Mouse (Mus musculus) brain, embryonic 14.5 days (tissue): ENCODE results near the gene Nup43. TPM values are rescaled to one million over a fixed set of nuclear protein-coding genes. Genes with fewer than 3 reads are reported as not detected.
"Not testable (repeated sequence)": the region's sequence is repeated elsewhere in the genome, so short reads cannot be mapped to it uniquely, and the experiment has no call there.

Experiments used
- DNase-seq: peaks from one replicate; pipeline ENCODE4 v3.0.0-alpha.2; 2011; ENCODE audit warnings: low read depth
- CTCF ChIP-seq: fragments of 200-500 bp; IDR thresholded peaks from 2 replicates; pipeline ENCODE4 v1.5.1; 2012; ENCODE audit warnings: inconsistent platforms, mild to moderate bottlenecking, moderate library complexity, borderline replicate concordance; ENCODE audit not compliant: insufficient read depth, insufficient read length; ENCODE audit errors: extremely low read depth
- POLR2A ChIP-seq: fragments of 200-500 bp; IDR thresholded peaks from 2 replicates; pipeline ENCODE4 v1.6.1; 2012; ENCODE audit warnings: mild to moderate bottlenecking, inconsistent platforms, borderline replicate concordance; ENCODE audit not compliant: poor library complexity, insufficient read depth, insufficient read length, severe bottlenecking; ENCODE audit errors: extremely low read depth
- polyA plus RNA-seq: library from polyadenylated mRNA; depleted of rRNA; stranded (reverse); fragments of >200 nt; gene quantifications from 2 replicates; pipeline ENCODE4 v1.2.3, GENCODE M21; 2012; rRNA removed

Gene Nup43
- 25.2 and 35.0 TPM in 2 replicates for polyA plus RNA-seq

- peak; percentile 98 for DNase-seq
- TF ChIP-seq CTCF (no peak), POLR2A (no peak)
These were observed at the start of gene Nup43 for GRCm38 (mm10) chr10:7667342-7667802. Gene Nup43, plus strand, starts transcription at chr10:7667503.

GRCm38 (mm10) chr10:7617556-7617955 lies 49.7 kb upstream of the Nup43 start:
- not testable (repeated sequence) for DNase-seq

- no peak for TF ChIP-seq POLR2A
- TF ChIP-seq CTCF = no peak
- no peak for DNase-seq
These were observed 47.5 kb upstream of the Nup43 start for GRCm38 (mm10) chr10:7619821-7620241.

- DNase-seq = no peak
- TF ChIP-seq POLR2A = no peak
- TF ChIP-seq CTCF = no peak
These were observed 46.6 kb upstream of the Nup43 start for GRCm38 (mm10) chr10:7620723-7621122.

GRCm38 (mm10) chr10:7622378-7622777 lies 44.9 kb upstream of the Nup43 start:
- DNase-seq = no peak
- TF ChIP-seq CTCF (no peak), POLR2A (no peak)

GRCm38 (mm10) chr10:7623861-7624518 lies 43.3 kb upstream of the Nup43 start:
- no peak for TF ChIP-seq CTCF
- no peak for TF ChIP-seq POLR2A
- DNase-seq = no peak

GRCm38 (mm10) chr10:7629092-7629491 lies 38.2 kb upstream of the Nup43 start:
- TF ChIP-seq CTCF = no peak
- no peak for TF ChIP-seq POLR2A
- DNase-seq = no peak

- TF ChIP-seq CTCF (no peak), POLR2A (no peak)
- DNase-seq = no peak
These were observed 37.0 kb upstream of the Nup43 start for GRCm38 (mm10) chr10:7630286-7630685.

GRCm38 (mm10) chr10:7630951-7631720 lies 36.2 kb upstream of the Nup43 start:
- TF ChIP-seq CTCF = no peak
- no peak for TF ChIP-seq POLR2A
- no peak for DNase-seq

GRCm38 (mm10) chr10:7640366-7640765 lies 26.9 kb upstream of the Nup43 start:
- TF ChIP-seq POLR2A = no peak
- TF ChIP-seq CTCF = no peak
- no peak for DNase-seq

GRCm38 (mm10) chr10:7645911-7646310 lies 21.4 kb upstream of the Nup43 start:
- TF ChIP-seq POLR2A (no peak), CTCF (no peak)
- DNase-seq = no peak

- TF ChIP-seq CTCF (no peak), POLR2A (no peak)
- no peak for DNase-seq
These were observed 18.2 kb upstream of the Nup43 start for GRCm38 (mm10) chr10:7649059-7649458.
